Mouse (Mus musculus) frontal cortex, postnatal 14 days (tissue): Measurements from ENCODE around the gene Ak9.

ENCODE experiments used
- DNase-seq, 2 experiments: peaks; one replicate each; pipeline ENCODE4 v3.0.0; 2022; ENCODE audit warnings: low spot score in 2 of 2

Ak9 gene

GRCm38 (mm10) chr10:41303639-41304444 is at the start of gene Ak9:
Gene Ak9 (plus strand): TSS chr10:41303980.
- DNase-seq, result peak; percentile 74 to 75

- no peak for DNase-seq
These were observed 43.4 kb upstream of the Ak9 start for GRCm38 (mm10) chr10:41260243-41261006.

- DNase-seq, result no peak
These were observed 42.6 kb upstream of the Ak9 start for GRCm38 (mm10) chr10:41261218-41261617.

- no peak for DNase-seq
These were observed 41.9 kb upstream of the Ak9 start for GRCm38 (mm10) chr10:41261889-41262288.

GRCm38 (mm10) chr10:41271860-41272259 is 31.9 kb upstream of the Ak9 start:
- DNase-seq, result no peak

GRCm38 (mm10) chr10:41274871-41275270 is 28.9 kb upstream of the Ak9 start:
- DNase-seq, result no peak

GRCm38 (mm10) chr10:41278808-41279207 is 25.0 kb upstream of the Ak9 start:
- DNase-seq, result no peak

GRCm38 (mm10) chr10:41280177-41280576 is 23.6 kb upstream of the Ak9 start:
- DNase-seq, result no peak

GRCm38 (mm10) chr10:41280796-41281195 is 23.0 kb upstream of the Ak9 start:
- no peak for DNase-seq

- DNase-seq, result no peak
These were observed 21.7 kb upstream of the Ak9 start for GRCm38 (mm10) chr10:41282086-41282485.

- DNase-seq, result no peak
These were observed 16.2 kb upstream of the Ak9 start for GRCm38 (mm10) chr10:41287618-41288017.

GRCm38 (mm10) chr10:41288074-41288473 is 15.7 kb upstream of the Ak9 start:
- DNase-seq, result no peak

- peak; percentile 77 to 87 for DNase-seq
These were observed 14.9 kb upstream of the Ak9 start for GRCm38 (mm10) chr10:41288771-41289415.

- no peak for DNase-seq
These were observed 12.8 kb upstream of the Ak9 start for GRCm38 (mm10) chr10:41291021-41291420.

- no peak for DNase-seq
These were observed 10.8 kb upstream of the Ak9 start for GRCm38 (mm10) chr10:41293019-41293418.

- no peak for DNase-seq
These were observed 9.0 kb upstream of the Ak9 start for GRCm38 (mm10) chr10:41294734-41295133.

GRCm38 (mm10) chr10:41295145-41295544 is 8.6 kb upstream of the Ak9 start:
- DNase-seq, result no peak

GRCm38 (mm10) chr10:41300161-41300560 is 3.6 kb upstream of the Ak9 start:
- DNase-seq, result no peak

GRCm38 (mm10) chr10:41302689-41303431 is 920 bp upstream of the Ak9 start, which contains the start of gene Fig4:
Gene Fig4 (minus strand): TSS chr10:41303260.
- DNase-seq, result peak; percentile 68 to 77

- no peak for DNase-seq
These were observed 1.2 kb downstream of the Ak9 start for GRCm38 (mm10) chr10:41304961-41305455.

GRCm38 (mm10) chr10:41308205-41308604 is 4.4 kb downstream of the Ak9 start:
- no peak for DNase-seq
